Mouse (Mus musculus) adipose tissue, adult 10 weeks (tissue): ENCODE results near the gene Gm49398. TPM values are rescaled to one million over a fixed set of nuclear protein-coding genes. Genes with fewer than 3 reads are reported as not detected.

Source experiments
- polyA plus RNA-seq: library from polyadenylated mRNA; stranded (reverse); fragments of 350-450 nt; fragmentation: Illumina TruSeq; extraction: RNeasy Lipid Tissue Mini Kit (QIAGEN cat#74804); gene quantifications from one replicate; pipeline ENCODE4 v1.2.3, GENCODE M21; 2014; ENCODE audit warnings: low read depth, low replicate concordance

Gm49398 gene
- not detected for polyA plus RNA-seq

DNA sequence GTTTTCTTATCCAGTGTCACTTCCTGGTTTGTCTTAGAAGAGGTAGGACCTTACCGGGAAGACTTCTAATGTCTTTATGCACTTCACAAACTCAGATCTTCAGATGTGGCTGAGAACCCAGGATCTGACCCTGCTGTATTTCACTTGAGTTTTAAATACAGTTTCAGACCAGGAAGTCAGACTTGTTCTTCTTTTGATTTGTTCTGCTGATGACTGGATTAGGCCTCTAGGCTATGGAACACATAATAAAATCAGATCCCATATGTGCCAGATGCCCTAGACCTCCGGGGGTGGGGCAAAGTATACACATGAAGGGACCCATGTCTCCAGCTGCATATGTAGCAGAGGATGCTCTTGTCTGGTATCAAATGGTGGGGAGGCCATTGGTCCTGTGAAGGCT is at the start of gene Gm49398:
Gene Gm49398, minus strand, starts transcription at position 101 of the 400 bp plus-strand sequence.

DNA sequence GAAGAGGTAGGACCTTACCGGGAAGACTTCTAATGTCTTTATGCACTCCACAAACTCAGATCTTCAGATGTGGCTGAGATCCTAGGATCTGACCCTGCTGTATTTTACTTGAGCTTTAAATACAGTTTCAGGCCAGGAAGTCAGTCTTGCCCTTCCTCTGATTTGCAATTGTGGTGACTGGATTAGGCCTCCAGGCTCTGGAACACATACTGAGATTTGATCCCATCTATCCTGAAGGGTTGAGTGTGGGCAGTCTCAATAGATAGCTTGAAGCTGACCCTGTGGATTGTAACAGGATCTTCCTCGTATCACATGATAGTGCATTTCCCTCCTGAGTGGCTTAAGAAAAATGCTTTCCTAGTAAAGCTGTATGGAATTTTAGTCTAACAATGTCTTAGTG is 33.4 kb downstream of the Gm49398 start, which contains the start of gene Cts8:
Gene Cts8, minus strand, starts transcription at position 101 of the 400 bp plus-strand sequence.

DNA sequence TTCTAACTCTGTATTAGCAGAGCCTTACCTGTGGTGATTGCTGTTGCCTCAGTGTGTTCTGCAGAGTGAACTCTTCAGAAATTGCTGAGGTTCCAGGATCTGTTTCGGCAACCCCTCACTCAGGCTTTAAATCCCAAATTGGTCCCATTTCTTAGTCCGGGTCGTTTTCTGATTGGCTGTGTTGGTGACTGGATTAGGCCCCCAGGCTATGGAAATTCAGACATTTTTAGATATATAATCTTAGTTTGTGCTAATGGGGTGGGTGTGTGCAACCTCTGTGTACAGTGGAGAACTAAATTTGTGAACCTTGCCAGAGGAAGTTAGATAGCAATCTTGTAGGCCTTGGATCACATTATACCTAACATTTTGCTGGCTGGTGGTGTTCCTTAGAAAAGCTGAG is 85.3 kb downstream of the Gm49398 start, which contains the start of gene Cts6:
Gene Cts6, minus strand, starts transcription at position 101 of the 400 bp plus-strand sequence.

Other genes with a start within 250 kb of the Gm49398 start
- gene Ctsq, start 248.2 kb downstream of the Gm49398 start, polyA plus RNA-seq: not detected
- not detected for gene Ctsr, start 124.6 kb downstream of the Gm49398 start, polyA plus RNA-seq
- not detected for gene Cts6, start 85.4 kb downstream of the Gm49398 start, polyA plus RNA-seq
- gene Cts8, start 33.5 kb downstream of the Gm49398 start, polyA plus RNA-seq: not detected
- gene Cts7, start 69.4 kb upstream of the Gm49398 start, polyA plus RNA-seq: not detected